Mouse (Mus musculus): ENCODE results near the gene Noct. TPM values are rescaled to one million over a fixed set of nuclear protein-coding genes. Genes with fewer than 3 reads are reported as not detected.
A peak's percentile ranks its signal among the peaks of the same experiment; 100 is the strongest.

Noct gene
- total and polyA plus RNA-seq, 3 experiments = 8.7 to 13.8 (median 12.0) TPM

DNA sequence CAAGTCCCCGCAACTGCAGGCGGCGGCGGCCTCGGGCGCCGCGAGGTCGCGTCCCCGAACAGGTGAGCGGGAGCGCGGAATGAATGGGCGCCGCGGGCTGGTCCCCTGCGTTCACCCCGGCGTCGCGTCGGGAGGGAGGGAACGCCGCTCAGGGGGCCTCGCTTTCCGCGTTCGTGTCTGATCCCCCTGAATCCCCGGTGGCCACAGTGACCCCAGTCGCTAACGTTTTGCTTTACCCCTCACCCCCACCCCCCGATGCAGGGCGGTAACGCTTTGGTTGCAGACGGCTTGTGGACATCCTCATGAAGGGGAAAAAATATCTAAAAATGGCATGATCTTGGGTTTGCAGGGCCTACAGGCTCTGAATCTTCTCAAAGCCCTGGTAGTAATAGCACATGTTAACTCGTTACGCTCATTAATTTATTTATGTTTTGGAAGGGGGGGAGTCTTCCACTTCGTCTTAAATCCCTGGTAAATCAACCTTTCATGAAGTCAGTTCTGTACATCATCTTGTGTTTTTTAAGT is 1.0 kb downstream of the Noct start:
- H3K4me2 ChIP-seq (ENCODE audit: insufficient read depth, low read depth, poor library complexity, severe bottlenecking) = peak overlapping the region; percentile 60
- dilution Hi-C loops (cut with MboI; ENCODE audit: extremely low pct_ligation_motif_present, extremely low pct_unique_long_range_greater_than_20kb, low sequenced_read_pairs) = no loop called here
- H3K36me3 ChIP-seq (replicated peaks in 1 of 2; ENCODE audit: control insufficient read depth in 1 of 2, insufficient read depth in 1 of 2, low read length in 1 of 2) = peaks cover 0 to 20% of the 10 kb centered on the region in 2 experiments
- in situ Hi-C loops (cut with MboI; ENCODE audit: low pct_ligation_motif_present, low pct_unique_long_range_greater_than_20kb, low sequenced_read_pairs) = no loop called here
- H3K4me3 ChIP-seq (replicated peaks in 1 of 3; ENCODE audit: low read depth in 2 of 3, low read length in 2 of 3, poor library complexity in 1 of 3) = peak overlapping the region; percentile 68 to 90 (median 85)
- peaks cover 8 to 33% of the 10 kb centered on the region in 2 experiments for H3K4me1 ChIP-seq (ENCODE audit: control insufficient read depth in 1 of 2, insufficient read depth in 2 of 2)
- no peaks in the 10 kb centered on the region for H3K27me3 ChIP-seq (replicated peaks)
- peaks cover 13% of the 10 kb centered on the region for H3K79me2 ChIP-seq (replicated peaks; ENCODE audit: control insufficient read depth, extremely low read depth, insufficient read depth, poor library complexity, severe bottlenecking)
- no peak overlapping the region for H3K27ac ChIP-seq (ENCODE audit: insufficient read depth, low read depth)
- no peak for DNase-seq (ENCODE audit: extremely low read depth)
- peak overlapping the region; percentile 70 for H3K9ac ChIP-seq (ENCODE audit: insufficient read depth, low read depth)
- H3K9me3 ChIP-seq (replicated peaks; ENCODE audit: low read length) = no peaks in the 10 kb centered on the region
- TF ChIP-seq UBTF (IDR thresholded peaks at IDR 0.05; ENCODE audit: low read depth, low read length) (peak; percentile 6; the same call in 1 of the 2 replicates), MXI1 (IDR thresholded peaks at IDR 0.05; ENCODE audit: low read depth, low read length) (0 out of 2 replicates have a peak, but pooled peaks have one; percentile 15), POLR2A (IDR thresholded peaks at IDR 0.05; ENCODE audit: low read depth, low read length) (no peak), SIN3A (IDR thresholded peaks at IDR 0.05; ENCODE audit: low read length) (peak; percentile 11; the same call in 1 of the 2 replicates), PAX5 (IDR thresholded peaks at IDR 0.05; ENCODE audit: low read length) (no peak)

DNA sequence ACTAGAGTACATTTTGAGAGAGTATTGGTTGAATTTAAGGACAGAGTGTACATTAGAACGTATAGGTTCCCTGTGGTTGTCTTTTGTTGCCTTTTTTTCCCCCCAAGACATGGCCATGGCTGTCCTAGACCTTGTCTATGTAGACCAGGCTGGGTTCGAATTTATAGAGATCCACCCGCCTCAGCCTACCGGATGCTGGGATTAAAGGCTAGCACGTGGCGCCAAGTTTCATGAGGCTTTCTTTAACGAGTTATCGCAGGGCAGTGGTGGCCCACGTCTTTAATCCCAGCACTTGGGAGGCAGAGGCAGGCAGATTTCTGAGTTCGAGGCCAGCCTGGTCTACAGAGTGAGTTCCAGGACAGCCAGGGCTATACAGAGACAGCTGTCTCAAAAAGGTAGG is 1.7 kb downstream of the Noct start:
- Histone ChIP-seq H3K4me3 (replicated peaks in 1 of 3; ENCODE audit: low read depth in 2 of 3, low read length in 2 of 3, poor library complexity in 1 of 3) (peak overlapping the region in 2 of 3 experiments; percentile 68 to 85), H3K79me2 (replicated peaks; ENCODE audit: control insufficient read depth, extremely low read depth, insufficient read depth, poor library complexity, severe bottlenecking) (peaks cover 13% of the 10 kb centered on the region), H3K9ac (ENCODE audit: insufficient read depth, low read depth) (no peak overlapping the region), H3K36me3 (replicated peaks in 1 of 2; ENCODE audit: control insufficient read depth in 1 of 2, insufficient read depth in 1 of 2, low read length in 1 of 2) (peaks cover 0 to 23% of the 10 kb centered on the region in 2 experiments), H3K27me3 (replicated peaks) (no peaks in the 10 kb centered on the region), H3K9me3 (replicated peaks; ENCODE audit: low read length) (no peaks in the 10 kb centered on the region), H3K4me1 (ENCODE audit: control insufficient read depth in 1 of 2, insufficient read depth in 2 of 2) (peaks cover 8 to 33% of the 10 kb centered on the region in 2 experiments), H3K27ac (ENCODE audit: insufficient read depth, low read depth) (no peak overlapping the region), H3K4me2 (ENCODE audit: insufficient read depth, low read depth, poor library complexity, severe bottlenecking) (peak overlapping the region; percentile 58)
- dilution Hi-C loops (cut with MboI; ENCODE audit: extremely low pct_ligation_motif_present, extremely low pct_unique_long_range_greater_than_20kb, low sequenced_read_pairs) (no loop called here), in situ Hi-C loops (cut with MboI; ENCODE audit: low pct_ligation_motif_present, low pct_unique_long_range_greater_than_20kb, low sequenced_read_pairs) (no loop called here)
- TF ChIP-seq MEF2A (IDR thresholded peaks at IDR 0.05; ENCODE audit: borderline replicate concordance, low read depth, low read length) (no peak), E2F4 (IDR thresholded peaks at IDR 0.05; ENCODE audit: insufficient replicate concordance, low read depth, low read length) (no peak), MAFK (IDR thresholded peaks at IDR 0.05; ENCODE audit: insufficient replicate concordance, low read length) (no peak), SMC3 (IDR thresholded peaks at IDR 0.05; ENCODE audit: low read depth, low read length) (no peak), ZC3H11A (IDR thresholded peaks at IDR 0.05; ENCODE audit: low read depth, low read length) (no peak), NRF1 (IDR thresholded peaks at IDR 0.05; ENCODE audit: low read depth, low read length) (no peak)
- DNase-seq (ENCODE audit: extremely low read depth) = no peak

GRCm38 (mm10) chr3:51226601-51227000 is 2.4 kb downstream of the Noct start:
- no peaks in the 10 kb centered on the region for H3K9me3 ChIP-seq (replicated peaks; ENCODE audit: low read length)

More at GRCm38 (mm10) chr3:51226601-51227000, 2.4 kb downstream of the Noct start:
- Histone ChIP-seq H3K4me3 (replicated peaks in 1 of 3; ENCODE audit: low read depth in 2 of 3, low read length in 2 of 3, poor library complexity in 1 of 3) (no peak overlapping the region), H3K36me3 (replicated peaks in 1 of 2; ENCODE audit: control insufficient read depth in 1 of 2, insufficient read depth in 1 of 2, low read length in 1 of 2) (peaks cover 0 to 26% of the 10 kb centered on the region in 2 experiments), H3K79me2 (replicated peaks; ENCODE audit: control insufficient read depth, extremely low read depth, insufficient read depth, poor library complexity, severe bottlenecking) (peaks cover 13% of the 10 kb centered on the region), H3K9ac (ENCODE audit: insufficient read depth, low read depth) (no peak overlapping the region), H3K27me3 (replicated peaks) (no peaks in the 10 kb centered on the region), H3K27ac (ENCODE audit: insufficient read depth, low read depth) (no peak overlapping the region), H3K4me1 (ENCODE audit: control insufficient read depth in 1 of 2, insufficient read depth in 2 of 2) (peaks cover 8 to 33% of the 10 kb centered on the region in 2 experiments), H3K4me2 (ENCODE audit: insufficient read depth, low read depth, poor library complexity, severe bottlenecking) (no peak overlapping the region)
- dilution Hi-C loops (cut with MboI; ENCODE audit: extremely low pct_ligation_motif_present, extremely low pct_unique_long_range_greater_than_20kb, low sequenced_read_pairs) = no loop called here
- in situ Hi-C loops (cut with MboI; ENCODE audit: low pct_ligation_motif_present, low pct_unique_long_range_greater_than_20kb, low sequenced_read_pairs) = no loop called here
- DNase-seq (ENCODE audit: extremely low read depth) = no peak
- TF ChIP-seq ETS1 (conservative IDR thresholded peaks at IDR 0.05; ENCODE audit: low read depth, low read length) (no peak), MYC (IDR thresholded peaks at IDR 0.05; ENCODE audit: low read depth, low read length) (no peak), ZNF384 (IDR thresholded peaks at IDR 0.05; ENCODE audit: low read depth, low read length) (no peak), POLR2AphosphoS2 (IDR thresholded peaks at IDR 0.05; ENCODE audit: low read depth, low read length) (no peak)

All from CH12.LX (cell line).